Mouse (Mus musculus) midbrain, embryonic 15.5 days (tissue): ENCODE results near the gene Tmem132c. TPM values are rescaled to one million over a fixed set of nuclear protein-coding genes. Genes with fewer than 3 reads are reported as not detected.

ENCODE experiments used
- ATAC-seq: fragments of 200-750 bp; cut with Nextera tagmentation; replicated peaks from 2 replicates; pipeline ENCODE4 v1.8.0; 2017; ENCODE audit warnings: moderate TSS enrichment
- H3K27ac ChIP-seq: fragments of 300-500 bp; sonication (generic); 2 replicates; pipeline ENCODE4 v1.5.1; 2015; ENCODE audit warnings: mild to moderate bottlenecking, inconsistent platforms
- H3K27me3 ChIP-seq: fragments of 300-500 bp; sonication (generic); replicated peaks from 2 replicates; pipeline ENCODE4 v1.6.1; 2015; ENCODE audit warnings: inconsistent platforms
- H3K36me3 ChIP-seq: fragments of 300-500 bp; sonication (generic); replicated peaks from 2 replicates; pipeline ENCODE4 v1.6.1; 2015; ENCODE audit warnings: inconsistent platforms
- H3K4me1 ChIP-seq: fragments of 300-500 bp; sonication (generic); 2 replicates; pipeline ENCODE4 v1.6.1; 2015; ENCODE audit warnings: inconsistent platforms
- H3K4me2 ChIP-seq: fragments of 300-500 bp; sonication (generic); 2 replicates; pipeline ENCODE4 v1.6.1; 2015; ENCODE audit warnings: inconsistent platforms, mild to moderate bottlenecking, moderate library complexity
- H3K4me3 ChIP-seq: fragments of 300-500 bp; sonication (generic); 2 replicates; pipeline ENCODE4 v1.5.1; 2015; ENCODE audit warnings: mild to moderate bottlenecking, inconsistent platforms
- H3K9ac ChIP-seq: fragments of 300-500 bp; sonication (generic); 2 replicates; pipeline ENCODE4 v1.6.1; 2015; ENCODE audit warnings: mild to moderate bottlenecking, inconsistent platforms
- H3K9me3 ChIP-seq: fragments of 300-500 bp; sonication (generic); 2 replicates; pipeline ENCODE4 v1.6.1; 2016; ENCODE audit warnings: inconsistent platforms
- WGBS: fragments of 180-500 bp; shearing (Covaris S2); methylation state at CpG from one replicate; pipeline ENCODE4 v1.1.7; 2015; ENCODE audit warnings: mixed read lengths; 5-methylcytosine and 5-hydroxymethylcytosine counted together
- polyA plus RNA-seq: library from polyadenylated mRNA; unstranded; fragments of >200 nt; fragmentation: Nextera tagmentation; extraction: Ambion mirVana; gene quantifications from 2 replicates; pipeline ENCODE4 v1.2.1, GENCODE M21; 2015

Gene Tmem132c
- polyA plus RNA-seq, 1 experiment from 2014 or later: 11.5 TPM

DNA sequence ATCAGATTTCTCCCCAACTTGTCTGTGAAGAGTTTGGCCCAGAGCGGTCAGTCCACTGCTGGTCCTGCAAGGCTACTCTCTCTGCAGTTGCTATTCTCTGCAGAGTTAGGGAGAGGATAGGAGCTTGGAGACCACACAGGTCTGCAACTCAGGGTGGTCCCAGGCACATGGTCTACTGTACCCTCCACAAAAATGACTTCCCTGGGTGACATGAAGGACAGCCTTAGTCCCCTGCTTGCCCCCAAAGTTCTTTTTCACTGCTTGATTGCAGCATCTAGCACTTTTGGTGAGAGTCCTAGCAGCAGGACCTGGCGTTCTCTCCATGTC, 69.4 kb downstream of the Tmem132c start:
- H3K4me1 ChIP-seq: no peaks in the 10 kb centered on the region
- no peaks in the 10 kb centered on the region for H3K36me3 ChIP-seq
- H3K27ac ChIP-seq: no peak overlapping the region
- H3K9me3 ChIP-seq: no peaks in the 10 kb centered on the region
- no peaks in the 10 kb centered on the region for H3K27me3 ChIP-seq
- 77% methylated on average over 2 of the region's 2 CpGs for WGBS
- ATAC-seq: no peak
- no peak overlapping the region for H3K4me3 ChIP-seq
- no peak overlapping the region for H3K9ac ChIP-seq
- no peak overlapping the region for H3K4me2 ChIP-seq

DNA sequence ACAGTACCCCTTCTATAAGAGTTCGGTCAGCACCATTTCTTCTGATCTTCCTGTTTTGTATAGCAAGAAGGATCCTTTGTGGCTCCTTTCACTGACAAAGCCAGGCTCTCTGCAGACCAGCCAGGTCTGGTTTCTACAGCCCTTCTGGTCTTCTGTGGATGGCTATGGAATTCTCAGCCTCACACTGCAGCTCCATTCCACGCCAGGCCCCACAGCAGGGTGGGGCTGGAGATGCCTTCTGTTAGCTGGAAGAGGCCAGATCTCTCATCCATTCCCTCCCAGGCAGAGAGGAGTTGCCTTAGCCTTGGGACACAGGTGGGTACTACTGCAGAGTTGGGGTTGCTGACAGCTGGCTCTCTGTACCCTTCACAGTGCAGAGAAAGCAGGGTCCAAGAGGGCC, 72.0 kb downstream of the Tmem132c start:
- Histone ChIP-seq H3K4me1 (no peaks in the 10 kb centered on the region; the same call in 1 of the 2 replicates), H3K4me2 (no peak overlapping the region), H3K27me3 (no peaks in the 10 kb centered on the region), H3K9me3 (no peaks in the 10 kb centered on the region), H3K27ac (no peak overlapping the region), H3K4me3 (no peak overlapping the region), H3K36me3 (no peaks in the 10 kb centered on the region), H3K9ac (no peak overlapping the region)
- no peak for ATAC-seq
- 95% methylated on average over 2 of the region's 2 CpGs for WGBS

DNA sequence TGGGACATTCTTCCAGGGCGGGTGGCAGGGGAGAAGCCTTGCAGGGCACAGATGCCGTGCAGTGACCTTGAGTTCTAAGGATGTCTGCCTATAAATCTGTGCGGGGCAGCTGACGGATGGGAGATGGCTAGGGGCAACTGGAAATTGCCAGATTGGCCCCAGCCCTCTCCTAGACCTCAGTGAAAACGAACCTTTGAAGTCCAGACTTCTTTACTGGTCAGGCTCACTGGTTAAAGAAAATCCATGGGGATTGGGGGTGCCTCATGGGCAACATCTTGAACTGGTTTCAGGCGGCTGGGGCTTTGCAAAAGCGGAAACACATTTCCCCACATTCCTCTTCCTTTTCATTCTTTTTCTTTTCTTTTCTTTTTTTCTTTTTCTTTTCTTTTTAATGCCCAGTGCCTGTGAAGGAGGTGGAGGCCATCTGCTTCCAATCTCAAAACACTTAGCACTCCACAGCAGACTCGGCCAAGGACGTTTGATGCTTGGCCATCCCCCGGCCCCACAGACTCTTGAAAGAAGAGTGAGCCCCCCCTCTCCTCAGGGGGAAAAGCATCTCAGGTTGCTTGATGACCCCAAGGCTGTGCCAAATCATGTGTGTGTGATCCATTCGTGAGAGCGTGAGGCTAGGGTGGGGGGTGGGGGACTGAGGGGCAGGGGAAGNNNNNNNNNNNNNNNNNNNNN, 77.6 kb downstream of the Tmem132c start:
- H3K27ac ChIP-seq: no peak overlapping the region
- no peaks in the 10 kb centered on the region for H3K27me3 ChIP-seq
- WGBS: 28% methylated on average over 12 of the region's 12 CpGs
- peaks cover 27% of the 10 kb centered on the region for H3K4me1 ChIP-seq
- no peaks in the 10 kb centered on the region for H3K9me3 ChIP-seq
- no peak overlapping the region for H3K4me2 ChIP-seq
- H3K4me3 ChIP-seq: no peak overlapping the region
- H3K9ac ChIP-seq: no peak overlapping the region
- no peaks in the 10 kb centered on the region for H3K36me3 ChIP-seq
- no peak for ATAC-seq

GRCm38 (mm10) chr5:127324645-127325044, 83.0 kb downstream of the Tmem132c start:
- H3K27me3 ChIP-seq: no peaks in the 10 kb centered on the region
- no peak for ATAC-seq
- no peak overlapping the region for H3K4me3 ChIP-seq
- no peak overlapping the region for H3K9ac ChIP-seq
- H3K27ac ChIP-seq: no peak overlapping the region
- no peaks in the 10 kb centered on the region for H3K36me3 ChIP-seq
- H3K9me3 ChIP-seq: no peaks in the 10 kb centered on the region
- 33% methylated on average over 2 of the region's 2 CpGs for WGBS
- no peak overlapping the region for H3K4me2 ChIP-seq
- peaks cover 20% of the 10 kb centered on the region for H3K4me1 ChIP-seq

DNA sequence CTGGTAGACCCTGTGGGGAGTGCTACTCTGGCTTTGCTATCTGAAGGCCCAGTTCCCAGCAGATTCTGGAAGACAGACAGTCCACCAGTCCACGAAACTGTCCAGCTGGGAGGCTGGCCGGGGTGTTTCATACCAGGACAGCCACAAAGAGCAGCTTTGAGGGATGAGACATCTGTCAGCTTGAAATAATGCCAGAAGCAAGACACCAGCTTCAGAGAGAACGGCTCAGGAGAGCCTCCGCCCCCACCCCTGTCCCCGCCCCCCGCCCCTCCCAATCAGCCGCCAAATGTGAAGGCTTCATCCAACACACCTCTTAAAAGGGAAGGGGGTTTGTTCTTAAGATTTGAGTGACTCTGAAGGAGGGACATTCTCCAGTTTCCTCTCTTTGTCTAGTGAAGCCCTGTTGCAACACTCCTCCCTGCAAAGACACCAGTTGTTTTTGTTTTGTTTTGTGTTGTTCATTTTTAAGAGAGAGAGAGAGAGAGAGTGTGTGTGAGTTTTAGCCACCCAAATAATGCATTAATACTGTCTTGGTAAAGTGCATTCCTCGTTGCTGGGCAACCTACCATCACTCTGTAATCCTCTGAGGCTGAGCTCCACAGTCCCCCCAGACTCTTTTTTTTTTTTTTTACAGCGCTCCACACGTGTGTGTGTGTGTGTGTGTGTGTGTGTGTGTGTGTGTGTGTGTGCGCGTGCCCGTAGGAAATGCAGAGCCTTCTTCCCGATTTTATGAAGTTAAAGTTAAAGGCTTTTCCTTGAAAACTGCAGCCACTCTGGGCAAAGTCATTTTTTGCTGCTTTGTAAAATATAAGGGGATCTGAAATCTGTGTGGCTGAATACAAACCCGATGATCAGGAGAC, 94.7 kb downstream of the Tmem132c start:
- ATAC-seq: peak; percentile 82
- H3K36me3 ChIP-seq: no peaks in the 10 kb centered on the region
- H3K27me3 ChIP-seq: 0 out of 2 replicates have a peak, but pooled peaks cover 3% of the 10 kb centered on the region
- peak overlapping the region; percentile 38 for H3K4me2 ChIP-seq
- peak overlapping the region; percentile 69 for H3K27ac ChIP-seq
- WGBS: 1% methylated on average over 15 of the region's 15 CpGs
- no peak overlapping the region for H3K9ac ChIP-seq
- H3K9me3 ChIP-seq: no peaks in the 10 kb centered on the region
- H3K4me1 ChIP-seq: peaks cover 28% of the 10 kb centered on the region
- H3K4me3 ChIP-seq: no peak overlapping the region

DNA sequence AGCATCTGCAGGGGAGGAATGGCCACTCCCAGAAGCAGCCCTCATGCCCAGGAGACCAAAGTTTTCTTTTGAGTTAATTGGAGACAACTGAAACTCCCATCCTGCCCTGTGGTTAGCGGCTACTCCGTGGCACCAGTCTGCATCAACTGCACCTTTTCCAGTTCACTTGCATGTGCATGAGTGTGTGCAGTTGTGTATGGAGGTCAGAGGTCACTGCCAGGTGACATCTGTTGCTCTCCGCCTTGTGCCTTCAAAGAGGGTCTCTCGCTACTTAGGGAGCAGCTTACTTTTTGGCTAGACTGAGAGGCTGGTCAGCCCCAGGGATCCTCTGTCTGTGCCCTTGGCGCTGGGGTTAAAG, 95.3 kb downstream of the Tmem132c start:
- 9% methylated on average over 5 of the region's 5 CpGs for WGBS
- Histone ChIP-seq H3K27ac (peak overlapping the region; percentile 69; the same call in 1 of the 2 replicates), H3K9me3 (no peaks in the 10 kb centered on the region), H3K36me3 (no peaks in the 10 kb centered on the region), H3K4me3 (no peak overlapping the region), H3K27me3 (0 out of 2 replicates have a peak, but pooled peaks cover 3% of the 10 kb centered on the region), H3K4me1 (peaks cover 28% of the 10 kb centered on the region), H3K4me2 (peak overlapping the region; percentile 38), H3K9ac (no peak overlapping the region)
- no peak for ATAC-seq

DNA sequence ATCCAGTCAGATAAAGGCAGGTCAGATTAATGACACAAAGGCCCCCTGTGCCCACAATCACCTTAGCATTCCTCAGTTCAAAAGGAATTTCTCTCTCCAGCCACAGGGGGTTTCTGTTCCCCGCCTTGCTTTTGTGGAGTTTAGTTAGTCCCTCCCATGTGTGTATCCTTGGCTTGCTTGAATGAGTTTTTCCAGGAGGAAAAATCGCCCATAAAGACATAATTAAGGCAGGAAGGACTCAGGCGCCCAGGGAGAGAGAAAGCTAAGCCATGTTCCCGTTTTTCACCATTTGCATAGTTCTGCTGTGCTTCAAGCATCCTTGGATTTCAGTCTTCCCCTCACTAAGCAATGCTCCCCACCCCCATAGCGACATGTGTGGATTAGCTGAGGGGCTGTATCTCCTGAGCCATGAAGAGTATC, 97.4 kb downstream of the Tmem132c start:
- Histone ChIP-seq H3K36me3 (no peaks in the 10 kb centered on the region), H3K9me3 (no peaks in the 10 kb centered on the region), H3K9ac (no peak overlapping the region), H3K4me3 (no peak overlapping the region), H3K27me3 (0 out of 2 replicates have a peak, but pooled peaks cover 3% of the 10 kb centered on the region), H3K4me2 (no peak overlapping the region), H3K4me1 (peaks cover 28% of the 10 kb centered on the region), H3K27ac (no peak overlapping the region)
- WGBS: 5% methylated on average over 5 of the region's 5 CpGs
- no peak for ATAC-seq

DNA sequence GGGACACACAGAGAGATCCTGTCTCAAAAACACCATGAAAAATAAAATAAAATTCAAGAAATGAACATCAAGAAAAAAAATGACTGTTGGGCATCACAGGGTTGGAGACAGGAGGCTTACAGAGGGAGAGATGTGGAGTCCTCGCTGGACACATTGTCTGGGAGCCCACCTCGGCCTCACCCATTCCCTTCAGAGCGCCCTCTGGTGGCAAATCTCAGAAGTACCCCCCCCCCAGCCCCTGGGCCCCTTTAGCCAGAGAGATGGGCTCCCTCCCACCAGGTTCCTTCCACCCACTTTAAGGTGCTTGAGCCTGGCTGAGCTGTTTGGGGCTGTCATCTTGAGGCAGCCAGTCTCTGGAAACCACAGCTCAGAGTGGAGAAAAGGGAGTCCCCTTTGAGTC, 99.5 kb downstream of the Tmem132c start:
- no peaks in the 10 kb centered on the region for H3K9me3 ChIP-seq
- 32% methylated on average over 3 of the region's 3 CpGs for WGBS
- no peak overlapping the region for H3K9ac ChIP-seq
- no peak for ATAC-seq
- H3K4me1 ChIP-seq: peaks cover 24% of the 10 kb centered on the region
- H3K4me3 ChIP-seq: no peak overlapping the region
- H3K4me2 ChIP-seq: no peak overlapping the region
- 0 out of 2 replicates have a peak, but pooled peaks cover 3% of the 10 kb centered on the region for H3K27me3 ChIP-seq
- no peaks in the 10 kb centered on the region for H3K36me3 ChIP-seq
- H3K27ac ChIP-seq: no peak overlapping the region

DNA sequence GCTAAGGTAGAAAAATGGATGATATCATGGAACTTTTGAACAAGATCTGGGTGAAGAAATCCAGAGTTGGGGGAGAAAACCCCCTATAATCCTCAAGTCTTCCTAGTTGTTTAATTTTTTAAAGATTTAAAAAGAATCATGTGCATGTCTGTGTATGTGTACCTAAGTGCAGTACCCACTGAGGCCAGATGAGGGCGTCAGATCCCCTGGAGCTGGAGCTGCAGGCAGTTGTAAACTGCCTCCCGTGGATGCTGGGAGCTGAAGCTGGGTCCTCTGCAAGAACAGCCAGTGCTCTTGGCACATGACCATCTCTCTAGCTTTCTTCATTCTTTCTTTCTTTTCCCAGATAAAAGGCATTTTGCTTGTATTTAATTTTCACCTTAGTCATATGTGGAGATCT, 103.1 kb downstream of the Tmem132c start:
- no peak overlapping the region for H3K4me3 ChIP-seq
- H3K4me1 ChIP-seq: peaks cover 17% of the 10 kb centered on the region
- no peaks in the 10 kb centered on the region for H3K27me3 ChIP-seq
- no peak for ATAC-seq
- no peaks in the 10 kb centered on the region for H3K9me3 ChIP-seq
- no peak overlapping the region for H3K4me2 ChIP-seq
- no peaks in the 10 kb centered on the region for H3K36me3 ChIP-seq
- no peak overlapping the region for H3K27ac ChIP-seq
- H3K9ac ChIP-seq: no peak overlapping the region
- WGBS: 49% methylated on average over 2 of the region's 2 CpGs

DNA sequence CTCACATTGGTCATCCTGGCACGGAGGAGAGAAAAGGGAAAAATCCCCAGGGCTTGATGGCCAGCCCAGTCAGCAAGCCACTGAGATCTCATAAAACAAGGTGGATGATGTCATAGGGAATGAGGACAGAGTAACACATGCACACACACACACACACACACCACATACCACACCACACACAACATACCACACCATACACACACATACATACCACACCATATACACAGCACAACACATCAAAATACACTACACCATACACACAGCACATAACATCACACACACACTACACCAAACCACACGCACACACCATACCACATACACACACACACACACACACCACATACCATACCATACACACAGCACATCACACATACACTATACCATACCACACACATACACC, 104.8 kb downstream of the Tmem132c start:
- no peak overlapping the region for H3K27ac ChIP-seq
- ATAC-seq: no peak
- no peak overlapping the region for H3K4me2 ChIP-seq
- no peaks in the 10 kb centered on the region for H3K9me3 ChIP-seq
- H3K36me3 ChIP-seq: no peaks in the 10 kb centered on the region
- no peak overlapping the region for H3K4me3 ChIP-seq
- H3K27me3 ChIP-seq: no peaks in the 10 kb centered on the region
- H3K4me1 ChIP-seq: peaks cover 17% of the 10 kb centered on the region
- H3K9ac ChIP-seq: no peak overlapping the region
- WGBS: 79% methylated on average over 2 of the region's 2 CpGs

DNA sequence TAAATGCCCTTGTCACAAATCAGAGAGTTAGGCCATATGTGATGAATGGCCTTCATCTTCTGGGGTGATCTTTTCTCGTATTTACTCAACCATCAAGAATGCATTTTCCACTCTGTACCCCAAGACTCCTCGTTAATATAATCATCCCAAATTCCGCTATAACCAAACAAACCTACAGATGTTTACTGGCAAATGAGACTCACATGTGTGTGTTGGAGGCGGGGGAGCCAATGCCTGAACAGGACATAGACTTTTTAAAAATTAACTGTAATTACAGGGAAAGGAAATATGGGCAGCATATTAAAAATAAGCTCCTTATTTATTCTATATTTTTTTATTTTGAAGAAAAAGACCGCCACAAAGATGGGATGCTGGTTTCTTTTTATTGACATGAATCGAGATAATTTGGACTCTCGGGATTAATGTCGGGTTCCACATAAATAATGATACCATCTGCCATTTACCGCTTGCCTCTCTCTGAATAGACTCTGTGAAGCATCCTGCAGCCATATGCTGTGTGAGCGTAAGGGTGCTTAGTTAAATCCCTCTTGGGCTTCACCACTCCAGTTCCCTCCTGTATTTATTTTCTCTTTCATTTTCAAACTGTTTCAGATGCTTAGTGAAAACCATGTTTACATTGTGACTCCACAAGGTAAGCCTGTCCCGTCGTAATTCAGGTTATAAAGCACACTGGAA, 105.6 kb downstream of the Tmem132c start:
- no peak overlapping the region for H3K4me2 ChIP-seq
- no peak overlapping the region for H3K9ac ChIP-seq
- WGBS: 31% methylated on average over 12 of the region's 12 CpGs
- no peak for ATAC-seq
- H3K27ac ChIP-seq: no peak overlapping the region
- no peaks in the 10 kb centered on the region for H3K36me3 ChIP-seq
- H3K9me3 ChIP-seq: no peaks in the 10 kb centered on the region
- H3K4me1 ChIP-seq: peaks cover 17% of the 10 kb centered on the region
- H3K4me3 ChIP-seq: no peak overlapping the region
- H3K27me3 ChIP-seq: no peaks in the 10 kb centered on the region

GRCm38 (mm10) chr5:127349221-127350065, 107.8 kb downstream of the Tmem132c start:
- no peaks in the 10 kb centered on the region for H3K9me3 ChIP-seq
- ATAC-seq: no peak
- H3K27ac ChIP-seq: no peak overlapping the region
- peaks cover 17% of the 10 kb centered on the region for H3K4me1 ChIP-seq
- H3K9ac ChIP-seq: no peak overlapping the region
- H3K27me3 ChIP-seq: no peaks in the 10 kb centered on the region
- H3K36me3 ChIP-seq: no peaks in the 10 kb centered on the region
- no peak overlapping the region for H3K4me2 ChIP-seq
- no peak overlapping the region for H3K4me3 ChIP-seq
- 49% methylated on average over 9 of the region's 9 CpGs for WGBS
